In genomic region chr17:56502526-56502925, GRCm38 (mm10) we compare ENCODE assay signal across 9 mouse cellular contexts. TPM values are rescaled to one million over a fixed set of nuclear protein-coding genes. Genes with fewer than 3 reads are reported as not detected.
DNase-seq lines count a peak whose midpoint lies in the region; ATAC-seq and TF ChIP-seq lines count a peak whose summit lies in the region.
"Had no signal": no experiment of that assay in that cellular context is flagged by ENCODE, and none has a peak within 500 bp of the region (broad histone marks: within the 10 kb centered on the region; RNA-seq: fewer than 3 reads in every experiment).

No protein-coding gene starts in this region.

- no peaks in the 10 kb centered on the region for H3K4me1 ChIP-seq in lung, adult 2 months (ENCODE audit: control insufficient read depth, insufficient read depth, low read length)
- H3K4me1 ChIP-seq in forebrain, embryonic 11.5 days (replicated peaks; ENCODE audit: control insufficient read depth, insufficient read depth, low read length): peaks cover 8% of the 10 kb centered on the region; the same call in 1 of the 2 replicates
- H3K4me1 ChIP-seq in midbrain, embryonic 14.5 days (ENCODE audit: control insufficient read depth, insufficient read depth, low read length): peaks cover 9% of the 10 kb centered on the region; the same call in 1 of the 2 replicates

- 24% methylated on average over 9 of the region's 9 CpGs for WGBS in lung, adult 2 months
- 37% methylated on average over 9 of the region's 9 CpGs for WGBS in forebrain, embryonic 11.5 days
- 20% methylated on average over 9 of the region's 9 CpGs for WGBS in midbrain, embryonic 14.5 days

- H3K4me2 ChIP-seq in forebrain, embryonic 11.5 days (ENCODE audit: low read depth, low read length, severe bottlenecking): no peak overlapping the region
- H3K4me2 ChIP-seq in midbrain, embryonic 14.5 days (ENCODE audit: low read length): no peak overlapping the region

- TF ChIP-seq CTCF in lung, adult 2 months (IDR thresholded peaks at IDR 0.05; ENCODE audit: insufficient read depth, low read length): no peak
- peak; percentile 16; the same call in 1 of the 2 replicates for TF ChIP-seq CTCF in brain, embryonic 14.5 days (IDR thresholded peaks at IDR 0.05; ENCODE audit: borderline replicate concordance, extremely low read depth, insufficient read depth, insufficient read length)
- peak; percentile 68 for TF ChIP-seq CTCF in layer of hippocampus, adult 2 months (conservative IDR thresholded peaks at IDR 0.05)

- H3K4me3 ChIP-seq in lung, adult 2 months (replicated peaks; ENCODE audit: extremely low read depth, low read depth, low read length): no peak overlapping the region
- H3K4me3 ChIP-seq in forebrain, embryonic 11.5 days (ENCODE audit: low read depth, low read length): no peak overlapping the region
- no peak overlapping the region for H3K4me3 ChIP-seq in layer of hippocampus, adult 2 months
- no peak overlapping the region for H3K4me3 ChIP-seq in midbrain, embryonic 14.5 days (replicated peaks; ENCODE audit: low read depth, low read length)

- no peaks in the 10 kb centered on the region for H3K36me3 ChIP-seq in forebrain, embryonic 11.5 days (ENCODE audit: control insufficient read depth, insufficient read depth, low read length)
- no peaks in the 10 kb centered on the region for H3K36me3 ChIP-seq in midbrain, embryonic 14.5 days (ENCODE audit: control insufficient read depth, insufficient read depth, low read length)

- H3K9ac ChIP-seq in forebrain, embryonic 11.5 days (ENCODE audit: low read length): no peak overlapping the region
- H3K9ac ChIP-seq in midbrain, embryonic 14.5 days (replicated peaks; ENCODE audit: low read length): no peak overlapping the region

- H3K27ac ChIP-seq in forebrain, embryonic 11.5 days (ENCODE audit: low read depth, low read length): peak overlapping the region; percentile 25
- H3K27ac ChIP-seq in layer of hippocampus, adult 2 months: peak overlapping the region; percentile 85
- H3K27ac ChIP-seq in midbrain, embryonic 14.5 days (replicated peaks; ENCODE audit: low read depth, low read length): peak overlapping the region; percentile 72

- ATAC-seq in forebrain, embryonic 11.5 days (replicated peaks; ENCODE audit: low FRiP score): no peak
- ATAC-seq in midbrain, embryonic 14.5 days (ENCODE audit: low FRiP score, low TSS enrichment): peak; percentile 49

- DNase-seq in lung, adult 18-20 months: peak; percentile 23 to 28
- no peak for DNase-seq in lung, adult 2 months
- DNase-seq in brain, embryonic 14.5 days (ENCODE audit: low read depth): peak; percentile 96
- DNase-seq in forebrain, embryonic 11.5 days (ENCODE audit: low spot score): no peak
- DNase-seq in layer of hippocampus, adult 2 months (ENCODE audit: low spot score in 2 of 2): peak; percentile 66 to 76
- DNase-seq in midbrain, embryonic 14.5 days: peak; percentile 78
- DNase-seq in embryo, embryonic 9.5 days (ENCODE audit: extremely low spot score): no peak

- TF ChIP-seq POLR2A in lung, adult 2 months (IDR thresholded peaks at IDR 0.05; ENCODE audit: borderline replicate concordance, extremely low read depth, low read depth, low read length): no peak
- no peak for TF ChIP-seq POLR2A in brain, embryonic 14.5 days (IDR thresholded peaks at IDR 0.05; ENCODE audit: borderline replicate concordance, extremely low read depth, insufficient read depth, insufficient read length, poor library complexity, severe bottlenecking)

- no peaks in the 10 kb centered on the region for H3K9me3 ChIP-seq in forebrain, embryonic 11.5 days (ENCODE audit: control insufficient read depth, low read length)
- H3K9me3 ChIP-seq in midbrain, embryonic 14.5 days (ENCODE audit: control insufficient read depth, low read length): no peaks in the 10 kb centered on the region

- H3K27me3 ChIP-seq in forebrain, embryonic 11.5 days (ENCODE audit: control insufficient read depth, insufficient read depth, low read length): no peaks in the 10 kb centered on the region
- no peaks in the 10 kb centered on the region for H3K27me3 ChIP-seq in midbrain, embryonic 14.5 days (ENCODE audit: control insufficient read depth, insufficient read depth, low read length)

RNA-seq across cellular contexts. Expression of gene Znrf4, which starts 9.7 kb away (rescaled TPM):
- 0.17 and 0.22 TPM in 2 replicates for polyA plus RNA-seq in lung, adult 2 months (2012; rRNA removed)
- 0.05 TPM in 1 of 2 replicates, not detected in the other for polyA plus RNA-seq in brain, embryonic 14.5 days (2012; rRNA removed)
- not detected in 2 replicates for polyA plus RNA-seq in forebrain, embryonic 11.5 days (2014; fragmentation: Nextera tagmentation; extraction: Ambion mirVana)
- total RNA-seq in layer of hippocampus, adult 2 months (2021): not detected
- not detected in 2 replicates for polyA plus RNA-seq in midbrain, embryonic 14.5 days (2014; fragmentation: Nextera tagmentation; extraction: Ambion mirVana)
- total RNA-seq: left cerebral cortex, adult 8-10 months had no signal
- polyA plus RNA-seq: embryonic facial prominence, embryonic 11.5 days had no signal

RNA-seq across cellular contexts. Expression of gene Ptprs, which starts 26.2 kb away (rescaled TPM):
- polyA plus RNA-seq in lung, adult 2 months (2012; rRNA removed): 128 and 171 TPM in 2 replicates
- 1,311 and 1,669 TPM in 2 replicates for polyA plus RNA-seq in brain, embryonic 14.5 days (2012; rRNA removed)
- 210 and 218 TPM in 2 replicates for polyA plus RNA-seq in forebrain, embryonic 11.5 days (2014; fragmentation: Nextera tagmentation; extraction: Ambion mirVana)
- total RNA-seq in layer of hippocampus, adult 2 months (2021): 100 to 1,000 TPM; 666 to 670 TPM
- 304 and 345 TPM in 2 replicates for polyA plus RNA-seq in midbrain, embryonic 14.5 days (2014; fragmentation: Nextera tagmentation; extraction: Ambion mirVana)

RNA-seq across cellular contexts. Expression of gene Gm20219, which starts 51.7 kb away (rescaled TPM):
- polyA plus RNA-seq in lung, adult 2 months (2012; rRNA removed): 10.2 and 16.7 TPM in 2 replicates
- polyA plus RNA-seq in brain, embryonic 14.5 days (2012; rRNA removed): 2.9 and 3.1 TPM in 2 replicates
- polyA plus RNA-seq in forebrain, embryonic 11.5 days (2014; fragmentation: Nextera tagmentation; extraction: Ambion mirVana): 1.1 and 1.3 TPM in 2 replicates
- 1 to 10 TPM; 3.5 to 5.1 TPM for total RNA-seq in layer of hippocampus, adult 2 months (2021)
- polyA plus RNA-seq in midbrain, embryonic 14.5 days (2014; fragmentation: Nextera tagmentation; extraction: Ambion mirVana): 0.95 and 1.2 TPM in 2 replicates

Comparison
In these comparisons a context has a peak if more than half of its experiments do, and no peak if none do; other contexts are left out.
1. DNase-seq: peak in lung, adult 18-20 months (2 of 2), brain, embryonic 14.5 days (single experiment), layer of hippocampus, adult 2 months (2 of 2) and midbrain, embryonic 14.5 days (single experiment); none in lung, adult 2 months (single experiment), forebrain, embryonic 11.5 days (single experiment) and embryo, embryonic 9.5 days (single experiment).
2. H3K27ac ChIP-seq: peak in every context shown above with its lines; median percentile 85 in layer of hippocampus, adult 2 months; 72 in midbrain, embryonic 14.5 days; 25 in forebrain, embryonic 11.5 days.